Mouse (Mus musculus): ENCODE data around the gene Snx29.

- TF ChIP-seq MAFK (IDR thresholded peaks at IDR 0.05; ENCODE audit: insufficient read depth, low read depth, low read length) (no peak), HCFC1 (IDR thresholded peaks at IDR 0.05; ENCODE audit: borderline replicate concordance, insufficient read depth, low read length) (no peak), CHD2 (IDR thresholded peaks at IDR 0.05; ENCODE audit: low read depth, low read length) (no peak)
Measured at GRCm38 (mm10) chr16:11538191-11538590, 215.5 kb downstream of the Snx29 start.
